Mouse (Mus musculus) retina, postnatal 7 days (tissue): Measurements from ENCODE around the gene Cpm.

Experiments used
- DNase-seq: peaks from one replicate; pipeline ENCODE4 v3.0.0-alpha.2; 2012; ENCODE audit warnings: low read depth, low spot score

The Cpm gene

DNA sequence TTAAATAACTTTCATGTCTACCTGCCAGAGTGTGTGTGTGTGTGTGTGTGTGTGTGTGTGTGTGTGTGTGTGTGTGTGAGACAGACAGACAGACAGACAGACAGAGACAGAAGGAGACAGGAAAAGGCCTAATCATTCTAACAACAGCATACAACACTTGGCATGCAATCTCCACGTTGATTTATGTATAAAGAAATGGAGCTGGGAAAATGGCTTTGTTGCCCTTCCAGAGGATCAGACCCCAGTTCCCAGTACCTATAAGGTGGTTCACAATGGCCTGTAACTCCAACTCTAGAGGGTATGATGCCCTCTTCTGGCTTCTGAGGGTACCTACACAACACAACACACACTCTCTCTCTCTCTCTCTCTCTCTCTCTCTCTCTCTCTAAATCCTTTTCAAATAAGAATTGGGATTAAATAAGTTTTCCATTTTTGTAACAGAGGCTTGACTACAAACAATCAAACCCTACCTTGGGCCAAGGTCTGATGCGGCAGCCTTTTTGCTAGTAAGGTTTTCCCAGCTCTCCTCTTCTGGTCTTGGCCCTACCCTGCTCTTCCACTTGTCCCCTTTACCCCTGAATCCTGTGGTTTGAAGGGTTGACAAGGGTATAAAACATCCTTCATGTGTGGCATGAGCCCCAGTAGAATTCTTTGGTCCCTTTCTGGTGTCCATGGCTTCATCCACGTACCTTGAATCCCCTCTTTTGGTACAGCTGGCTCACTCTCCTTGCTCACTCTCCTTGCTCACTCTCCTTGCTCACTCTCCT is 6.7 kb downstream of the Cpm start:
- DNase-seq = no peak

DNA sequence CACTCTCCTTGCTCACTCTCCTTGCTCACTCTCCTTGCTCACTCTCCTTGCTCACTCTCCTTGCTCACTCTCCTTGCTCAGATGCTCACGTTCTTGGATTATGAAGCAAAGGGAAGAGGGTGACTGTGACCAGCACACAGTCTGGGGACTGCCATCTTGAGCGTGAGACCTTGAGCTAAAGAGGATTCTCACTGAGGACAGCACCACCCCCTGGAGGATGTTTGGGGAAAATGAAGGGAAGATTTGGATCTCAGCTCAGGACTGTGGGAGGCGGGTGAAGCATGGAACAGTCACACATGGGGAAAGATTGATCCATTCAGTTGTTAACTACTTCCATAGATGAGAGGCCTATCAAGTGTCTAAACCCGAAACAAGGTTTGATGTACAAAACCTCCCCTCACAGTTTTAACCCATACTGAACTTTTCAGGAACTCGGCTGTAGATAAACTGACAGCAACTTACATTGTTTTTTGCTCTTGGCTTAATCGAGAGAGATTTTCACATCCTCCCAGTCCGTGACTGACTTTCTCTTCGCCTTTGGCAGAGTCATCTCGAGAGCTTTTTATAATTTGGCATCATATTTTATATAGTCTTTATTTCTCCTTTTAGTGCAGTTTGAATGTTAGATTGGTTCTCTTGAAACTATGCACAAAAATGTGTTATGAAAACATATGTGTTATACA is 7.9 kb downstream of the Cpm start:
- no peak for DNase-seq

DNA sequence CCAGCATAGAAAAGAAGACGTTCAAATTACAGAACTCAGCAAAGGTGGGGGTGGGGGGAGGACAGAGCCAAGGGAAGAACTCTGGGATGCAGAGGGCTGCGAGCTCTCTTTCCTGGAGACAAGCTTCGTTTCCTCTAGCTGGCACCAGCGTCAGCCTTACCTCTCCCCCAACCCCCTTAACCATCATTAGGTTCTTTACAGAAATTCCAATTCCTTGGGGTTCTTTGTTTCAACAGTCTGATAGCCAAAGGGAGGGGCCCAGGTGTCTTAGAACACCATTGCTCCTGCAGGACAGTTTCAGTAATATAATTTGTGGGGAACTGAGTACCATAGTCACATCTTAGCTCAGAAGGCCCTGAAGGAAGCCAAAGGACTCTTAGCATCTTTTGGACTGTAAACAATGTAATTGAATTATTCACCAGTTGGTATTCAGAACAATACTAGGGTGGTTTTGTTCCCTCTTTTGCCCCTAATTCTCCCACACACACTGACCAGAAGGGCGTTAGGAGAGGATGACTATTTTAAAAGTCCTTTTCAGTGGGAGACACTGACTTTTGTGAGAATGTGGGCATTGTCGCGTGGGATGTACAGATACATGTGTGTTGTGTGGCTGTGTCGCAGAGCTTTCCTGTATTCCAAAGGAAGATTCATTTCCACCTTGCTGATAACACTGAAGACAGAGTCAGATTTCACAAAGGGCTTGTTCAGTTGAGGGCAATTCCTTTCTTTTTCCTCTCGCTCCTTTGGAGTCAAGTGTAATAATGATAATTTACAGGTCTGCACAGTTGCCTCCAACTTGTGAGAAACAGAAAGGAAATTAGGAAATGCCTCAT is 8.7 kb downstream of the Cpm start:
- DNase-seq = no peak

DNA sequence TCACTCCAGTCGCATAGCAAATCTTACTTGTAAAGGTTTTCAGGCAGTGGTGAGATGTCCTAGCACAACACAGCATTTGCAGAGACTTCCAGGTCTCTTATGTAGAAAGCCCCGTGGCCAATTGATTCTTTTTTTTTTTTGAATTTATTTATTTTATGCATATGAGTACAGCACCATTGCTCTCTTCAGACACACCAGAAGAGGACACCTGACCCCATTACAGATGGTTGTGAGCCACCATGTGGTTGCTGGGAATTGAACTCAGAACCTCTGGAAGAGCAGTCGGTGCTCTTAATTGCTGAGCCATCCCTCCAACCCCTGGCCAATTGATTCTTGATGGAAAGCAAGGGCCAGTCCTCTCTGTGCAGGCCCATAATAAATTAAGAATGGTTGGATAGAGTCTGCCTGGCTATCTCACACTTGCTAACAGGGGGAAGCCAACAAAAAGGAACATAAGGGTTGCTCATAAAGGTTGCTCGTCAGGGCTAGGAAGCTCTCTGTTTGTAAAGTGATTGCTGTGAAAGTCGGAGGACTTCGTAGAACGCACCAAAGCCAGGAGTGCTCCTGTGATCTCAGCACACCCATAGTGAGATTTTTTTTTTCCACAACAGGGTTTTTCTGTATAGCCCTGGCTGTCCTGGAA is 9.4 kb downstream of the Cpm start:
- DNase-seq = no peak

DNA sequence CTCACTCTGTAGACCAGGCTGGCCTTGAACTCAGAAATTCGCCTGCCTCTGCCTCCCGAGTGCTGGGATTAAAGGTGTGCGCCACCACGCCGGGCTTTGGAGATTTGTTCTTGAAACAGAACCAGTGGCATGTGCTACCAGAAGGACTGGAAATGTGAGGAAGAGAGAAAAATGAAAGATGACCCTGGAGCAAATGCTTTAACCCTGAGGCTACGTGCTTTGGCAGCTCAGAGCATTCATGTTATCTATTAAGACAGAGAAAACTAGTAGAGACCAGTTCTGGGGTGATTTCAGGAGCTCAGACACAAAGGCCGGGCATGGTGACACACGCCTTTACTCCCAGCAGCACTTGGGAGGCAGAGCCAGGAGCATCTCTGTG is 9.9 kb downstream of the Cpm start:
- DNase-seq = no peak

DNA sequence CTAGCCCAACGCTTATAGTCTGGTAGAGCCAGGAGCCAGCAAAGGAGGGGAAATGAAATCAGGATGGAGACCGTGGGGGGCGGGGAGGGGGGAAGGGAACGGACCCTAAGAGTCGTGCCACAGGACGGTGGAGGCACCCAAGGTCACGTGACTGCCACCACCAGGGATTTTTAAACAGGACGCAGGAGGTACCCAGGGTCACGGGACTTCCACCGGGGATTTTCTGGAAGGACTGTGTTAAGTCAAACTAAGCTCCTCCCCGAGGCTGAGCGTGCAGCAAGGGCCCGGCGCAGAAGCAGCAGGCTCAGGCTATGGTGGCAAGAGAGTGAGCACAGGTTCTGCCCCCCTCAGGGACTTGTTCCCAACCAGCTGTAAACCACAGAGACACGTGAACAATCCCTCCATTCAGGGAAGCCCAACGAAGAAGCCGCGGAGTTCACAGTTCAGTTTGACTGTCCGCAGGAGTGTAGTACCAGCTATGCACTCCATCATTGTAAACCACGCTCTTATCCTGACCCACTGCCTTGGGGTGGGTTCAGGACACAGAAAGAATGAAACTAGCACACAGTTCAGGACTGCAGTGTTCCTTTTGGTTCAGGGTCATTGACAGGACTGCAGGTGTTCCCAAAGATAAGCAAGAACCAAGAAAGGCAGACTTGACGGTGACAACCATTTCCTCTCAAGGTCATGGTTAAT is 10.7 kb downstream of the Cpm start:
- no peak for DNase-seq

DNA sequence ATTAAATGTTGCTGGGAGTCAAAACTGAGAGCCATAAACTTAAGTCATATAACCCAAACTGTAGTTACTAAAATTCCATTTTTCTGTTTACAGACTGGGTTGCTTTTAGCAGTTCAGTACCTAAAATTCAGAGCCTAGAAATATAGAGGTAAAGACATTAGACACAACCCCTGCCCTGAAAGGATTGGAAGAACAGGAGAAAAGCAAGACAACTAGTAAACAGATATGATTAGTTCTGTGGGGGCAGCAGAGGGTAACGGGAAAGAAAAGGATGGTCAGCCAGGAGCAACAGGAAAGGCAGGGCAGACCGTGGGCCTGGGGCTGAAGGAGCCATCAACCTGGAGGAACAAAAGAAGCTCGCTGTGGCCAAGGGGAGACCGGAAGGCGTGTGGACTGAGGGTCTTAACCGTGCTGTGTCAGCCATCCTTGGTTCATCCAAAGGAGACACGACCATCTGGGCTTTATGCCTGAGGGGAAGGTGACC is 11.3 kb downstream of the Cpm start:
- DNase-seq = no peak

DNA sequence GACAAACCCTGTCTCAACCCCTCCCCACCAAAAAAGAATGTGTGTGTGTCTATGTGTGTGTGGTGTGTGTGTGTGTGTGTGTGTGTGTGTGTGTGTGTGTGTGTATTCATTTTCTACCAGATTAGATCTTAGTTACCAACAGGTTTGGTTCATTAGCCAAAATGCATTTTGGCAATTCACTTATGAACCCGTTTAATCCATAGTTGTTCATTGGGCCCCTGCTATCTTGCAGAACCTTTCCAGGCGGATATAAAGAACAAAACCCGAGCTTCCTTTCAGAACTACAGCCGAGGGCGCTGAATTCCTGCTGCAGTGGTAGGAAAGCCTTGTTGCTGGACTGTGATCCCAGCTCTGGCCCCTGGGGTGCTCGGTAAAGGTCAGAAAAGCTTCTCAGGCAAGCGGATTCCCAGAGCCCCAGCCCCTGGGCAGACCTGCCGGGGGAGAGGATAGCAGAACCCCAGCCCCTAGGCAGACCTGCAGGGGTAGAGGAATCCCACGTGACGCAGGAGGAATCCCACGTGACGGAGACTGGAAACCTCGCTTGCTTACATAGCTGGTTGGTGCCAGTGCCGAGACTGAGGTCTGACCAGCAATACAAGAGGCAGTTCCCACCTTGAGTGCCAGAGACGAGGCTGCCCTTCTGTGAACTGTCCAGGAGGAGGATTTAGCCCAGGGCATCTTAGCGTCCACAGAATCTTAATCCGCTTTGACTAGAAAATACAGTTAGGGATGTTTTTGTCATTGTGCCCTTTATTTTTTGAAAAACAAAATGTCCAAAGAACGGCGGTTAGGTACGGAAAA is 12.3 kb downstream of the Cpm start:
- DNase-seq = no peak

DNA sequence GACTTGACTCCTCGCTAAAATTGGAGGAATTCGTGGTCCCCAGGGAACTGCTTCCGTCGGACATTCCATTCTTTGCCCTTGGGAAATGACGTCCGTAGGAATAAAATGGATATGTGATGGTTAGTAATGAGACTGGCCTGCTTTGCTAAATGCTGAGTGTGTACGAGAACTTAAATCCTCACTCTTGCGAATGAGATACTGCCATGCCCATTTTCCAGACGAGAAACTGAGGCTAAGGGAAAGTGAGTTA is 12.8 kb downstream of the Cpm start:
- DNase-seq = no peak

DNA sequence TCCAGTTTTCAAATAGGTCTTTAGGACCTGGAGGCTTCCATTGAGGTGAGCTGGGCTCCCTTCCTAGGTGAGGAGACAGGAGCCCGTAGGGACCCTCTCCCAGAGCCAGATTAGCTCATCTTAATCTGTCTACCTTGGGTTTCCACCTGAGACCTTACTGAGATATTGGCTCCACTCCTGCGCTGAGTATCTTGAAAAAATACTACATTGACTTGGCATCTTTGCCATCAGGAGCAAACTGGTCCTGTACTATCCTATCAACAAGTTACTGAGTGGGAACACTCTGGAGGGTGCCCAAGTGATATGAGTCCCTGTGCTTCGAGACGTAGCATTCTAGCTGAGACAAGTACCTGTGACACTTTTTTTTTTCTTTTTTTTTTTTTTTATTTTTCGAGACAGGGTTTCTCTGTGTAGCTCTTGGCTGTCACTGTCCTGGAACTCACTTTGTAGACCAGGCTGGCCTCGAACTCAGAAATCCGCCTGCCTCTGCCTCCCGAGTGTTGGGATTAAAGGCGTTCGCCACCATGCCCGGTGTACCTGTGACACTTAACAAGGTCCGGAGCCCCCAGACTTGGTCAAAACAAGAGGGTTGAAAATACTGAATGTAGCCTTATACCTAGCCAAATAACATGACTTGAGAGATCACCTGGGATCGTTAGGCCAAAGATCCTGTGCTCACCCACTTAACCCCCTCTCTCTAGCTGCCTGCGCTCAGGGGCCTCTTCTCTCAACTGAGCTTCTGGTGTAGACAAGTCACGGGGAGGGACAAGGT is 13.4 kb downstream of the Cpm start:
- DNase-seq = no peak

DNA sequence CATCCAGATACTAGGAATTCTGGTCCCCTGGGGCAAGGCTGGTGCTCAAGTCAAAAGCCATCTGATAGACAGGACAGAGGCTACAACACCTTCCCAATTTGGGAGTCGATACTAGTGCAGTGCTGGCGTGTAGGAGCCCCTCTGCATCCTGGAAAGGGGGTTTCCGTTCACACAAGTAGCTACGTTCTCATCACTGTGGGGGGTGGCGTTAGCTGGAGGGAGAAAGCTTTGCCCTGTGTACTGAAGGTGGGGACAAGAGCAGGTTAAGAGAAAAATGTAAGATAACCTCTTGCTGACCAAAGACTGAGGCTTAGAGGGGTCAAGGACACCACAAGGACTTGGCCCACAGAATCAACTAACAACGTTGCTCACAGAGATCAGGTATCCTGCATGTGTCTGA is 14.0 kb downstream of the Cpm start:
- DNase-seq = no peak

DNA sequence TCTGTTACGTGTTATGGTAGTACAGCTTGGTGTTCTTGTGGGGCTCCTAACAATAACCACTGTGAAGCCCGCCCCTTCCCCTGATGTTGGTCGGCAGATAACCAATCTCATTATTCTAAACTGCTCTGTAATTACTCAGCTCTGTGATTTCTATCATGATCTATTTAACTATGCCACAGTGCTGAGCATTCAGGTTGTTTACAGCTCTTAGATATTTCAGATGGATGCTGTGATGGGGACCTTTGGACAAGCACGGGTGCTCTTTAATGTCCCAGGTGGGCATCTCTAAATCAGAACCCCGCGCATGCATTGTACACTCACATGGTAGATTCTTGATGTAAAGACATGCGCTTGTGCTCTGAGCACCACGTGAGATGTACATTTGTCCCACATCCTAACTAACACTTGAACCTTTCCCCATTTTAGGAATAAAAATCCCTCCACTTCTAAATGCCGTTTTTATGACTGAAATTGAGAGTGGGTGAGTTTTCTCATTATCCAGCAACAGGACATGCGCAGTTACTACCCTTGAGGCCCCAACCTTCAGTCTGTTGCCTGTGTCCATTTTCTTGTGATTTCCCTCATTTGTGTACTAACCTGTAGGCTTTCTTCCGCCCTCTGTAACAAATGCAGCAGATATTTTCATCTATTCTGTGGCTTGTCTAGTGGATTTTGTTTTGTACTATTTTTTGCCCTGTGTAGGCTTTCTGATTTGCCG is 14.6 kb downstream of the Cpm start:
- no peak for DNase-seq

DNA sequence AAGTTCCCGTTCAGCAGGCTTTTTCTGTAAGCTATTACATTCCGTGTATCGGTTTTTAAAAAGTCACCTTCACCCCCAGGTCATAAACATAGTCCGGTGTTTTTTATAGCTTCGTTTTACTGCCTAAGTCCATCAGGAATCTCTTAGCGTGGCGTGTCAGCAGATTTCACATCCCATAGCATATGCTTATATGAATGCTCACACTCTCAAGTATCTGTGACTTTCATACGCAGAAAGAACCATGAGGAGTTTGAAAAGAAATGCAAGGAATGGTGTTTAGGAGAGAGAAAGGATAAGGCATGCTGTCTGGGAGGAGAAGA is 15.1 kb downstream of the Cpm start:
- DNase-seq = no peak

DNA sequence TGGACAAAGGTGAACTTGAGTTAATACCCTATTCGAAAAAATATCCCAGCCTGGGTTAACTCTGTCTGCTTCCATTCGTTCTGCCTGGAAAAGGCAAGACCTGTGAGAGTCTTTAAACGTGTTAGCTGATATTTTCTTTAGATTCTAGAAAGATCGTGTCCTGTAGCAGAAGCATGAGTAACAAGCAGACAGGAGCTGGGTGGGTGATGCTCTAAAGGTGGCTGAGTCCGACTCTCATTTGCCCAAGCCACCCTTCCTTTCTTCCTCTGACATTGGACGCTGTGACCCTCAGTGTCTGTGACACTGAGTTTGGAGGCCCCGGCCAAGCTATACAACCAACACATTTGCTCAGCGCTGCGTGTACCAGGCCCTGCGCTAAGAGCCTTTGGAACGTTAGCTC is 15.5 kb downstream of the Cpm start:
- DNase-seq = no peak

DNA sequence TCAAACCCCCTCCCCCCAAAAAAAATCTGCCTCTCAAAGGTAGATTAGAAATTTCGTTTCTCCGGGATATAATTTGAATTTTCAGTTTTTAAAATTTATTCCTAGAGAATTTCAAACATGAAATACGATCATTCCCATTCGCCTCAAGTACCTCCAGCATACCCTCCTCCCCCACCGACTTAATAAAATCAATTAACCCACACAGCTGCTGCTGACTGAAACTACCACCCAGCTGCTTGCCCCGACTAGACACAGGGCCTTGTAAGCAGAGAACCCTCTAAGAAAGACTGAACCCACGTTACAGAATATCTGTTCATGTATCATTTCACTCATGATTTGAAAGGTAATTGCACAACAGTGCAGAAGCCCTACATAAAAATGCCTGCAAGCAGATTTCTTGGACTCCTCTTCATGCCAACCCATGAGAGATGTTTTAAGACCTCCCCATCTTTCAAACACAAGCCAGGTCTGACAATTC is 16.2 kb downstream of the Cpm start:
- DNase-seq = no peak

DNA sequence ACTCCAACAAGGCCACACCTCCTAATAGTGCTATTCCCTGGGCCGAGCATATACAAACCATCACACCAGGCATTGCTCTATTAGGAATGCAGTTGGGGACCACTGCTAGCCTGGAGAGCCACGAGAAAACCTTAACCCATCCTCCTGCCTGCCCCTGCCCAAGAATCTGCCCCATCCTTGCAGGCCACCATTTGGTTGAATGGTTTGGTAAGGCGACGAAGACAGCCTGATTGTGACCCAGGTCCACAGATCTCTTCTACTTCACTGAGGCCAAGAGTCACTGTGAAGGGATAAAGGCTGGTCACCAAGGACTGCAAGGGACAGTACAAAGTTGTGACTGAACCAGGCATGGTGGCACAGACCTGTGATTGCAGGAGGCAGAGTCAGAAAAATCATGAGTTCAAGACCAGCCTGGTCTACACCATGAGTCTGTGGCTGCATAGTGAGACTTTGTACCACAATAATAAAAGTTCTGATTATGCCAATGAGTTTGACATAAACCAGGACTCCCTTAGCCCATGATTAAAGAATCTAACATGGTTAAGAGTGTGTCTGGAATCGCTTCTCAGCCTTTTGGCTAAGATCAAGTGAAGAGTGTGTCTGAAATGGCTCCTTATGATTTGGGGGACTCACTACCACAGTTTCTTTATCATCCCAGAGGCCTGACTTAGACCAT is 17.3 kb downstream of the Cpm start:
- no peak for DNase-seq

DNA sequence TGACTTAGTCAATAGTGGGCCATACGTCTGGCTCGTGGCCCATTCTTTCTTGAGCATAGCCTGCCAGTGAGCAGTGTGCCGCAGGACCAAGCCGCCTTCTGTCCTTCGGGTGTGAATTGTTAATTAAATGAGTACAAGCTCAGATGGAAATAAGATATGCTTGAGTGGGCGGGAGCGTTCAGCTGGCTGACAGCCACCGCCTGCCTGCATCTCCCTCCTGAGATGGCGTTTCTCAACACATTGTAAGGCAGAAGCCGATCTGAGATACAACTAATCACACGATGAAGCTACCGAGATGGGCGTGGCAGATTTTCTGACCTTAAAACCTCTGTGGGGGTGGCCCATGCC is 17.8 kb downstream of the Cpm start:
- DNase-seq = no peak

DNA sequence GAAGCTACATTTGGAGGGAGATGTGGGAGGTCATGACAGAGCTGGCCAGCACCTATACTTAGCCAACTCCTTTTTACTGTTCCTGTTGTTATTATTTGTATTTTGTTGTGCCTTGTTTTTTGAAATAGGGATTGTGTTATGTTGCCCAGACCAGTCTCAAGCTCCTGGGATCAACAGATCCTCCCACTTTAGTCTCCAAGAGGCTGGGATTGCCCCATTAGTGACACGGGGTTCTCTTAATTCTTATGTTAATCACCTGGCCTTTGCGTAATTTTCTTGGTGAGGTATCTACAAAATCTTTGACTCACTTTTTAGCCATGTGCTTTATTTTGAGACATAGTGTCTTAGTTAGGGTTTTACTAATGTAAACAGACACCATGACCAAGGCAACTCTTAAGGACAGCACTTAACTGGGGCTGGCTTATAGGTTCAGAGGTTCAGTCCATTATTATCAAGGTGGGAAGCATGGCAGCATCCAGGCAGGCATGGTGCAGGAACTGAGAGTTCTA is 18.7 kb downstream of the Cpm start:
- no peak for DNase-seq

DNA sequence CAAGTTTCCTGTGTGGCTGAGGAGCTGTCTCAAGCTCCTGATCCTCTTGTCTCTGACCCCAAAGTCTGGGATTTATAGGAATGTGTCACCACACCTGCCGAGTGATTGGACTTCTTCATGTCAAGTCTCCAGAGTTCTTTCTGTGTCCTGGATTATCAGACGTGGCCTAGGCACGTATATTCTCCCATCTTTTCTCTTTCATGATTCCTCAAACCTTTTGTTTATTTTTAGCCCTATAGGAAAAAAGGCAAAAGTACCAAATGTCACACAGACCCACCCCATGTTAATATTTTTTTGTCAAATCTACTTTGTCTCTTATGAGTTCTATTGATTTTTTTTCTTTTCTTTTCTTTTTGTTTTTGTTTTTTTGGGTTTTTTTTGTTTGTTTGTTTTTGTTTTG is 19.3 kb downstream of the Cpm start:
- no peak for DNase-seq
